Mouse (Mus musculus) liver, embryonic 14.5 days (tissue): ENCODE measurements at regions not wholly inside any gene's neighbourhood (a gene's known extent, or its start where the extent isn't known, plus 50 kb on each side); places are given as distances from the start of the nearest gene placed in this dataset.
A peak's percentile ranks its signal among the peaks of the same experiment; 100 is the strongest.

Experiments
- ATAC-seq: fragments of 200-750 bp; cut with Nextera tagmentation; 2 replicates; pipeline ENCODE4 v1.8.0; 2017; ENCODE audit warnings: moderate number of reproducible peaks, mild to moderate bottlenecking, moderate library complexity; ENCODE audit not compliant: insufficient read depth
- DNase-seq, 3 experiments: peaks; one replicate each; pipeline ENCODE4 v3.0.0-alpha.2; 2012 to 2013; ENCODE audit warnings: low read depth in 3 of 3, low spot score in 3 of 3
- H3K27ac ChIP-seq: fragments of 300-500 bp; sonication (generic); 2 replicates; pipeline ENCODE4 v1.5.1; 2014; ENCODE audit warnings: moderate library complexity, mild to moderate bottlenecking, control low read depth, inconsistent platforms
- H3K27me3 ChIP-seq: fragments of 300-500 bp; sonication (generic); 2 replicates; pipeline ENCODE4 v1.6.1; 2014; ENCODE audit warnings: mild to moderate bottlenecking, low read length, moderate library complexity; ENCODE audit not compliant: control insufficient read depth, insufficient read depth
- H3K36me3 ChIP-seq: fragments of 300-500 bp; sonication (generic); replicated peaks from 2 replicates; pipeline ENCODE4 v1.6.1; 2014; ENCODE audit warnings: low read depth; ENCODE audit not compliant: control insufficient read depth, insufficient read depth
- H3K4me1 ChIP-seq, 2 experiments: fragments of 200-500 bp in 1 of 2; fragments of 300-500 bp in 1 of 2; sonication (generic) in 1 of 2; replicated peaks; 2 replicates each; pipeline ENCODE4 v1.6.1; 2012 to 2014; ENCODE audit warnings: antibody characterized with exemption in 1 of 2, inconsistent platforms in 1 of 2, low read length in 1 of 2; ENCODE audit not compliant: control insufficient read depth in 2 of 2, insufficient read depth in 2 of 2
- H3K4me2 ChIP-seq: fragments of 300-500 bp; sonication (generic); 2 replicates; pipeline ENCODE4 v1.6.1; 2014; ENCODE audit warnings: low read depth, mild to moderate bottlenecking, control low read depth, moderate library complexity
- H3K4me3 ChIP-seq, 2 experiments: fragments of 200-500 bp in 1 of 2; fragments of 300-500 bp in 1 of 2; sonication (generic) in 1 of 2; 2 replicates each; pipeline ENCODE4 v1.5.1; 2012 to 2014; ENCODE audit warnings: low read depth in 2 of 2, low read length in 2 of 2, mild to moderate bottlenecking in 2 of 2, control low read depth in 1 of 2, inconsistent platforms in 1 of 2, moderate library complexity in 1 of 2; ENCODE audit not compliant: insufficient read depth in 1 of 2
- H3K9ac ChIP-seq: fragments of 300-500 bp; sonication (generic); replicated peaks from 2 replicates; pipeline ENCODE4 v1.6.1; 2014; ENCODE audit warnings: mild to moderate bottlenecking, control low read depth, moderate library complexity
- H3K9me3 ChIP-seq: fragments of 300-500 bp; sonication (generic); 2 replicates; pipeline ENCODE4 v1.6.1; 2016; ENCODE audit warnings: low read length, mixed read lengths; ENCODE audit not compliant: control insufficient read depth
- CTCF ChIP-seq: IDR thresholded peaks from 2 replicates; pipeline ENCODE4 v1.5.1; 2016; ENCODE audit warnings: antibody characterized with exemption, low read depth, control low read depth
- EP300 ChIP-seq: IDR thresholded peaks from 2 replicates; pipeline ENCODE4 v1.6.1; 2016; ENCODE audit warnings: antibody characterized with exemption, low read depth
- WGBS: fragments of 180-500 bp; shearing (Covaris S2); extraction: QIAGEN DNeasy Blood & Tissue Kit; methylation state at CpG from one replicate; pipeline ENCODE4 v1.1.7; 2014; ENCODE audit not compliant: insufficient replicate concordance; 5-methylcytosine and 5-hydroxymethylcytosine counted together

DNA sequence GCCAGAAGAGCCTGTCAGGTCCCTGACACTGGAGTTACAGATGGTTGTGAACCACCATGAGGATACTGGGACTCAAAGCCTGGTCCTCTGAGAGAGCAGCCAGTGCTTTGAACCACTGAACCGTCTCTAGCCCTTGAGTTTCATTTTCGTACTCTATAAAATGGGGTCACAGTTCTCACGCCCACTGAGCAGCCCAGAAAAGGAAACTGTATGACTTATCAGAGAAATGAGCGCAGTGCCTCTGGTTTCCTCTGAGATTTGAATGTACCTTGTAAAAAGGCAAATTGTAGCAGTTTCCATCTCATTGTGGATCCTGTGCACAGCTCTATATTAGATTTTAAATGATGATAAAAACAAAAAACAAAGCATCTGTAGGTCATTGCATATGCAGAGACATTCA lies 108.9 kb upstream of the Spata13 start:
- Histone ChIP-seq H3K9me3 (no peaks in the 10 kb centered on the region), H3K4me3 (no peak overlapping the region), H3K4me1 (no peaks in the 10 kb centered on the region), H3K27ac (no peak overlapping the region), H3K4me2 (no peak overlapping the region), H3K27me3 (no peaks in the 10 kb centered on the region), H3K9ac (no peak overlapping the region), H3K36me3 (no peaks in the 10 kb centered on the region)
- WGBS, result 38% methylated on average over 4 of the region's 4 CpGs
- DNase-seq (no peak), ATAC-seq (no peak)
- TF ChIP-seq EP300 (no peak), CTCF (no peak)

DNA sequence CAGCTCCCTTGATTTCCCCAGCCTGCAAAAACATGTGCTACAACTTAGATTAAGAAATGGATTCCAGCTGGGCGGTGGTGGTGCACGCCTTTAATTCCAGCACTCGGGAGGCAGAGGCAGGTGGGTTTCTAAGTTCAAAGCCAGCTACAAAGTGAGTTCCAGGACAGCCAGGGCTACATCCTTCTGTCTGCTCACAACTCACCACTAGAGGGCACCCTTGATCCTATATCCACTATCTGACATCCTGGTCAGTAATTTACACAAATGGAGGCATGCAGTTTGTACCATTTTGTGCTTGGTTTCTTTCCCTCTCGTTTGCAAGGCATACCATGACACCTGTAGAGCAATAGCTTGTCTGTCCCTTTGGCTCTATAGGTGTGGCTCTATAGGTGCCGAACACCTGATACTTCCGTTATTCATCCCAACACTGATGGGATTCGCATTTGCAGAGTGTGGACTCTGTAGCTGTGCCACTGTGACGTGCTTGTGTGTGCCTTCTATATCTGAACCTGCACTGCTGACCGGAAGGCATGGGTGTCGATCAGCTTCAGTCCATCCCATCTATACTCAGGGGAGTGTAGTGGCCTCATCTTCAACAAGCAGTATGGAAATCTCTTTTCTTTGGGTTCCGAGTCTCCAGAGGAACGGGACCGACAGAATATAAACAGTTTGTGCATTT lies 108.4 kb upstream of the Spata13 start:
- ATAC-seq (no peak), DNase-seq (peak; percentile 27 to 48 (median 44))
- no peak overlapping the region for H3K4me2 ChIP-seq
- TF ChIP-seq CTCF (peak; percentile 89), EP300 (no peak)
- H3K4me3 ChIP-seq, result no peak overlapping the region
- no peak overlapping the region for H3K27ac ChIP-seq
- no peaks in the 10 kb centered on the region for H3K36me3 ChIP-seq
- no peaks in the 10 kb centered on the region for H3K27me3 ChIP-seq
- H3K9ac ChIP-seq, result no peak overlapping the region
- no peaks in the 10 kb centered on the region for H3K9me3 ChIP-seq
- 55% methylated on average over 13 of the region's 13 CpGs for WGBS
- no peaks in the 10 kb centered on the region for H3K4me1 ChIP-seq

DNA sequence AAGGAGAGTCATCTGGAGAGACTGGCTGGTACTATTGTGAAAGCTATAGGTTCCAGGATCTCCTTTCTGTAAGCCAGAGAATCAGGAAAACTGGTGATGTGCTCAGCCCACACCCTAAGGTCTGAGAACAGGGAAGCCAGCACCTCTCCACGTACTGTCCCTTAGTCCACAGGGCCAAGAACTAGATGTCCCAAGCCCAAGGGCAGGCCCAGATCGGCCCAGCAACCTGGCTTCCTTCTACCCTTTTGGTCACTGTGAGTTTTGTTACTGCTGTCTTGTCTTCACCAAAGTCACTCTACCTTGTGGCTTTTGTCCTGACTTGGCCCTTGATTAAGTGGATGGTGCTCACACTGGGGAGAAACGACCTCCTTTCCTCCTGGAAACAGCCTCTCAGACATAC lies 107.8 kb upstream of the Spata13 start:
- no peak for TF ChIP-seq EP300
- no peak for TF ChIP-seq CTCF

DNA sequence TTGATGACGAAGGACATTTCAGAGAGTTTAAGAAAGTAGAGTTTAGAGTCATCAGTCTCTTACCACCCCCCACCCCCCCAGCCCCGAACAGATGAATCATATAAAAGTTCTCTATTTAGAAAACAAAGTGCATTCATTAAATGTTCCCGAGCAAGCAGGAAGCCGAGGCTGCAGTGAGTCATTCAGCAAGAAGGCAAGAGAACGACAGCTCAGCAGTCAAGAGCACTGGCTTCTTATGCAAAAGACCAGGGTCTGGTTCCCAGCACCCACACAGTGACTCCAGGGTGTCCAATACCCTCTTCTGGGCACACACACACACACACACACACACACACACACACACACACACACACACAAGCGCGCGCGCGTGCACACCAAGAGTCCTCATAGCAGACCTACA lies 107.0 kb upstream of the Spata13 start:
- 67% methylated on average over 10 of the region's 10 CpGs for WGBS
- Histone ChIP-seq H3K4me1 (no peaks in the 10 kb centered on the region), H3K4me2 (no peak overlapping the region), H3K27me3 (no peaks in the 10 kb centered on the region), H3K36me3 (no peaks in the 10 kb centered on the region), H3K4me3 (no peak overlapping the region), H3K9me3 (no peaks in the 10 kb centered on the region), H3K27ac (no peak overlapping the region), H3K9ac (no peak overlapping the region)
- DNase-seq (no peak), ATAC-seq (no peak)
- TF ChIP-seq EP300 (no peak), CTCF (no peak)

More for the DNA sequence above, 107.8 kb upstream of the Spata13 start:
- no peak overlapping the region for H3K4me2 ChIP-seq
- no peak for ATAC-seq
- H3K9ac ChIP-seq, result no peak overlapping the region
- H3K9me3 ChIP-seq, result no peaks in the 10 kb centered on the region
- H3K27me3 ChIP-seq, result no peaks in the 10 kb centered on the region
- no peak for DNase-seq
- H3K4me1 ChIP-seq, result no peaks in the 10 kb centered on the region
- no peaks in the 10 kb centered on the region for H3K36me3 ChIP-seq
- 45% methylated on average over 3 of the region's 3 CpGs for WGBS
- H3K4me3 ChIP-seq, result no peak overlapping the region
- no peak overlapping the region for H3K27ac ChIP-seq

DNA sequence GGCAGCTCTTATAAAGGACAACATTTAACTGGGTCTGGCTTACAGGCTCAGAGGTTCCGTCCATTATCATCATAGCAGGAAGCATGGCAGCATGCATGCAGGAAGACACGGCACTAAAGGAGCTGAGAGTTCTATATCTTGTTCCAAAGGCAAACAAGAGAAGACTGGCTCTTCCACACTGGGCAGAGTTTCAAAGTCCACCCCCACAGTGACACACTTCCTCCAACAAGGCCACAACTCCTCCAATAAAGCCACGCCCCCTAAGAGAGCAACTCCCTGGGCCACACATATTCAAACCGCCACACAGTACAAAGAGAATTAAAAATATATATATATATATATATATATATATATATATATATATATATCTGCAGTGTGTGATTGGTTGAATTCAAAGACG lies 105.8 kb upstream of the Spata13 start:
- DNase-seq, result no peak
- no peak for ATAC-seq

More for the DNA sequence above, 105.8 kb upstream of the Spata13 start:
- no peaks in the 10 kb centered on the region for H3K4me1 ChIP-seq
- H3K9me3 ChIP-seq, result no peaks in the 10 kb centered on the region
- no peaks in the 10 kb centered on the region for H3K27me3 ChIP-seq
- 63% methylated on average over 5 of the region's 5 CpGs for WGBS
- H3K9ac ChIP-seq, result no peak overlapping the region
- H3K4me3 ChIP-seq, result no peak overlapping the region
- H3K4me2 ChIP-seq, result no peak overlapping the region
- TF ChIP-seq EP300, result no peak
- no peak for TF ChIP-seq CTCF
- no peak overlapping the region for H3K27ac ChIP-seq
- no peaks in the 10 kb centered on the region for H3K36me3 ChIP-seq
